Mouse (Mus musculus) bone marrow, adult 2 months (tissue): Measurements from ENCODE around the gene Cyb5d2.

Experiments
- CTCF ChIP-seq: fragments of 200-500 bp; IDR thresholded peaks from 2 replicates; pipeline ENCODE4 v1.5.1; 2011; ENCODE audit warnings: low read length, control low read depth; ENCODE audit not compliant: control insufficient read depth, insufficient read depth
- POLR2A ChIP-seq: fragments of 200-500 bp; IDR thresholded peaks from 2 replicates; pipeline ENCODE4 v1.6.1; 2011; ENCODE audit warnings: low read depth, mild to moderate bottlenecking, control low read depth, low read length, borderline replicate concordance; ENCODE audit not compliant: control insufficient read depth

DNA sequence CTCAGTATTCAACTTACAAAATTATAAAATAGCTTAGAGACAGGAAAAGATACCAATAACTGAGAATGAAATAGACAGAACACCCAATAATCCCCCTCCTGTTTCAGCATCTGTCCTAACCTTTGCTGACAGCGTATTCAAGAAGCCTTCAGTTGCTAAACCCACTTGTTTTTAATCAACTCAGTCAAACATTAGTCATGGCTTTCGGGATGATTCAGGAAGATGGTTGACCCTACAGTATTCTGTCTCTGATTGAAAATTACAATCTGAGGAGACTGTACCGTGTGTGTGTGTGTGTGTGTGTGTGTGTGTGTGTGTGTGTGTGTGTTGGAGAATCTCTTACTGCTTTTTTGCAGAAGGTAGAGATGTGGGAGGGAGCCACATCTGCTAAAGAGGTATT is 46.8 kb upstream of the Cyb5d2 start:
- no peak for TF ChIP-seq POLR2A
- TF ChIP-seq CTCF = no peak
